Mouse (Mus musculus): Measurements from ENCODE around the gene Ell. TPM values are rescaled to one million over a fixed set of nuclear protein-coding genes. Genes with fewer than 3 reads are reported as not detected.

The Ell gene
- polyA plus RNA-seq, 1 experiment from 2014 or later: 13.0 TPM

GRCm38 (mm10) chr8:70609368-70609848 is 70.2 kb downstream of the Ell start:
- Histone ChIP-seq H3K27me3 (ENCODE audit: control insufficient read depth, insufficient read depth, low read length) (no peaks in the 10 kb centered on the region; the same call in 1 of the 2 replicates), H3K9me3 (ENCODE audit: control insufficient read depth, low read length) (no peaks in the 10 kb centered on the region), H3K27ac (ENCODE audit: low read depth, low read length) (peak overlapping the region; percentile 93), H3K9ac (ENCODE audit: low read length) (peak overlapping the region; percentile 70), H3K4me3 (ENCODE audit: low read depth, low read length) (peak overlapping the region; percentile 42), H3K4me1 (ENCODE audit: control insufficient read depth, insufficient read depth, low read length) (peaks cover 40% of the 10 kb centered on the region), H3K4me2 (peak overlapping the region; percentile 92), H3K36me3 (ENCODE audit: control insufficient read depth, insufficient read depth, low read length) (no peaks in the 10 kb centered on the region)
- 0% methylated on average over 24 of the region's 39 CpGs for WGBS
- peak; percentile 56 for ATAC-seq (ENCODE audit: low FRiP score)
- DNase-seq (ENCODE audit: low spot score, missing footprints): peak; percentile 98

DNA sequence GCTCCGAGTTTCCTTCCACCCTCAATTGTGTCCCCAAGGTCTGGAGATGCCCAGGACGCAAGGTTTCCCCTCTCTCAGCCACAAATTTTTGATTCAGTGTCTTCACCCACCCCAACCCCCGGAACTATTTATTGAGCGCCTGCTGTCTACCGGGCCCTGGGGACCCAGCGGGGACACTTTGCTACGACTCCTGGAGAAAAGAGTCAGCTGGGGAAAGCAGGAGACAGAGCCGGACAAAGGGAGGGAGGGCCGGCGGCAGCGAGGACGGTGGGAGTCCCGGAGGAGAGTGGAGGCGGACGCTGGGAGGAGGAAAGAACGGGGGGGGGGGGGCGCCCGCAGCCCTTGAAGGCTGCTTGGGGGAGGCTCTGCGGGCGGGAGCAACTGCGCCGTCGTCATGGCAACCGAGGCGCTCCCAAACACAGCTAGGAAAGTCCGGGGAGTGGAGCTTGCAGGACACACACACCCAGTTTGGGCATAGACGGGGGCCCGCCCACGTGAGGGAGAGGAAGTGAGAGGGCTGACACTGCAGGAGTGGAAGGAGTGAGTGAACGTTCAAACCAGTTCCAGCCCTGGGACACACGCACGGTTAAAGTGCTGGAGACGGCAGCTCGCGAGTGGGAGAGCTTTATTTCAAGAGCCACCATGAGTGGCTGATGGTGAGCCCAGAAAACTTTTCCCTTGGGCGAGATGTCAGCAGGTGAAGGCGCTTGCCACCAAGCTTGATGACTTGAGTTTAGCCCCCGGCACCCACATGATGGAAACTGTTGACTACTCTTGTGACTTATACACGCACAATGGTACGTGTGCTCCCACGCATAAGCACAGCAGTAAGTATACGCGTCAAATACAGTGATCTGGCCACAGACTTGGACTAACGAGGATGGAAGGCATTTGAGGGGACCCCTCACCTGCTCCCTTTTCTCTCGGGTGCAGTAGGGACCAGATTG is 70.9 kb downstream of the Ell start:
- no peaks in the 10 kb centered on the region; the same call in 1 of the 2 replicates for H3K27me3 ChIP-seq (ENCODE audit: control insufficient read depth, insufficient read depth, low read length)
- peak overlapping the region; percentile 93 for H3K27ac ChIP-seq (ENCODE audit: low read depth, low read length)
- H3K4me2 ChIP-seq: peak overlapping the region; percentile 92
- DNase-seq (ENCODE audit: low spot score, missing footprints) (peak; percentile 98), ATAC-seq (ENCODE audit: low FRiP score) (peak; percentile 60)
- WGBS: 1% methylated on average over 45 of the region's 45 CpGs
- no peaks in the 10 kb centered on the region for H3K9me3 ChIP-seq (ENCODE audit: control insufficient read depth, low read length)
- H3K36me3 ChIP-seq (ENCODE audit: control insufficient read depth, insufficient read depth, low read length): no peaks in the 10 kb centered on the region
- peaks cover 40% of the 10 kb centered on the region for H3K4me1 ChIP-seq (ENCODE audit: control insufficient read depth, insufficient read depth, low read length)
- peak overlapping the region; percentile 42 for H3K4me3 ChIP-seq (ENCODE audit: low read depth, low read length)
- H3K9ac ChIP-seq (ENCODE audit: low read length): peak overlapping the region; percentile 70

DNA sequence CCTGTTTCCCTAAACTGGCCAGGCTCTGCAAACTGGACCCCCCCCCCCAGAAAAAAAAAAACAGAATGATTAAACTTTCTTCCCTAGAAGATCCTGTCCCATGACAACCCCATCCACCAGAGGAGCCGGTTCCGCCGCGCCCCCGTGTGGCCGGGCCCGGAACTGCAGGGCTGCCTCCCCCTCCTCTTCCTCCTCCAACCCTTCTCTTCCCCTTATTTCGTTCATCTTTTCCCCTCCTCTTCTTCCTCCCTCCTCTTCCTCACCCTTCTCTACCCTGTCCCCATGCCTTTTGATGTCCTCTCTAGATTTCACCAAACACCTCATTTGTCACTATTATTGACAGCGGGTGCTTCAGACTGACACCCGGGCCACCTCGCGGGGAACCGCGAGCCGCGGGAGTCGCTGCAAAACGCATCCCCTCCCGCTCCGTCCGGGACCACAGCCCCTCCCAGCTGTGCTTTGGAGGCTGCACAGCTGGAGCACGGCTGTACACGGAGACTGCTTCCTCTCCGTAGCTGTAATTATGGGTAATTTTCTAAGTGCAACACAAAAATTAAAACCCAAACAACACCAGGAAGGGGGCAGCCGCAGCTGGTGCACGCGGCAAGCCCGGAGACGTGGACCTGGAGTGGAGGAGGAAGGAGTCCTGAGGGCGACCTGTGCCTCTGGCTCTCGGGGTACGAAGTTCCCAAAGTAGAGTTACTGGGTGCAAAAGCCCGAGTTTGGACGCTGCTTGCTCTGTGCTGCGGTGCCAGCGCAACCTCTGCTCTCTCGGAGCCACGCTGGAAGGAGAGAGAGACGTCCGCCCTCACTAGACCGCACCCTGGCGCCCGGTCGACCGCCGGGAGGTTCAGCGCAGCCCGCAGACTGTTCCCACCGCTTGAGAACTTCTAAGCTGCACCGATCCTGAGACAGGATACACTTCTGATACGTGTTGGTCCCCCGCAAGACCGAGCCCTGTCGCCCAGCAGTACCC is 71.8 kb downstream of the Ell start:
- ATAC-seq (ENCODE audit: low FRiP score) (no peak), DNase-seq (ENCODE audit: low spot score, missing footprints) (peak; percentile 100)
- peak overlapping the region; percentile 42 for H3K4me3 ChIP-seq (ENCODE audit: low read depth, low read length)
- peak overlapping the region; percentile 64 for H3K9ac ChIP-seq (ENCODE audit: low read length)
- peak overlapping the region; percentile 93; the same call in 1 of the 2 replicates for H3K27ac ChIP-seq (ENCODE audit: low read depth, low read length)
- peaks cover 40% of the 10 kb centered on the region for H3K4me1 ChIP-seq (ENCODE audit: control insufficient read depth, insufficient read depth, low read length)
- H3K36me3 ChIP-seq (ENCODE audit: control insufficient read depth, insufficient read depth, low read length): no peaks in the 10 kb centered on the region
- under 1% methylated on average over 53 of the region's 54 CpGs for WGBS
- H3K4me2 ChIP-seq: peak overlapping the region; percentile 92
- H3K9me3 ChIP-seq (ENCODE audit: control insufficient read depth, low read length): no peaks in the 10 kb centered on the region
- H3K27me3 ChIP-seq (ENCODE audit: control insufficient read depth, insufficient read depth, low read length): no peaks in the 10 kb centered on the region; the same call in 1 of the 2 replicates

- Histone ChIP-seq H3K27me3 (ENCODE audit: control insufficient read depth, insufficient read depth, low read length) (no peaks in the 10 kb centered on the region; the same call in 1 of the 2 replicates), H3K4me3 (ENCODE audit: low read depth, low read length) (peak overlapping the region; percentile 42), H3K9ac (ENCODE audit: low read length) (peak overlapping the region; percentile 64), H3K4me1 (ENCODE audit: control insufficient read depth, insufficient read depth, low read length) (peaks cover 37% of the 10 kb centered on the region), H3K9me3 (ENCODE audit: control insufficient read depth, low read length) (no peaks in the 10 kb centered on the region), H3K4me2 (peak overlapping the region; percentile 92), H3K36me3 (ENCODE audit: control insufficient read depth, insufficient read depth, low read length) (no peaks in the 10 kb centered on the region), H3K27ac (ENCODE audit: low read depth, low read length) (no peak overlapping the region)
- under 1% methylated on average over 6 of the region's 6 CpGs for WGBS
- ATAC-seq (ENCODE audit: low FRiP score) (no peak), DNase-seq (ENCODE audit: low spot score, missing footprints) (peak; percentile 99)
Observed at GRCm38 (mm10) chr8:70611849-70612248, 72.6 kb downstream of the Ell start.

- Histone ChIP-seq H3K4me1 (ENCODE audit: control insufficient read depth, insufficient read depth, low read length) (peaks cover 20% of the 10 kb centered on the region), H3K9me3 (ENCODE audit: control insufficient read depth, low read length) (no peaks in the 10 kb centered on the region)
Observed at GRCm38 (mm10) chr8:70613763-70614162, 74.5 kb downstream of the Ell start.

GRCm38 (mm10) chr8:70614469-70614868 is 75.2 kb downstream of the Ell start:
- no peak overlapping the region for H3K4me3 ChIP-seq (ENCODE audit: low read depth, low read length)
- DNase-seq (ENCODE audit: low spot score, missing footprints) (no peak), ATAC-seq (ENCODE audit: low FRiP score) (no peak)
- no peaks in the 10 kb centered on the region for H3K27me3 ChIP-seq (ENCODE audit: control insufficient read depth, insufficient read depth, low read length)
- H3K4me1 ChIP-seq (ENCODE audit: control insufficient read depth, insufficient read depth, low read length): peaks cover 16% of the 10 kb centered on the region
- 78% methylated on average over 5 of the region's 5 CpGs for WGBS
- no peaks in the 10 kb centered on the region for H3K9me3 ChIP-seq (ENCODE audit: control insufficient read depth, low read length)
- no peaks in the 10 kb centered on the region for H3K36me3 ChIP-seq (ENCODE audit: control insufficient read depth, insufficient read depth, low read length)
- H3K4me2 ChIP-seq: no peak overlapping the region
- no peak overlapping the region for H3K27ac ChIP-seq (ENCODE audit: low read depth, low read length)
- no peak overlapping the region for H3K9ac ChIP-seq (ENCODE audit: low read length)

More at GRCm38 (mm10) chr8:70613763-70614162, 74.5 kb downstream of the Ell start:
- Histone ChIP-seq H3K4me3 (ENCODE audit: low read depth, low read length) (no peak overlapping the region), H3K36me3 (ENCODE audit: control insufficient read depth, insufficient read depth, low read length) (no peaks in the 10 kb centered on the region), H3K9ac (ENCODE audit: low read length) (no peak overlapping the region), H3K27me3 (ENCODE audit: control insufficient read depth, insufficient read depth, low read length) (no peaks in the 10 kb centered on the region; the same call in 1 of the 2 replicates), H3K4me2 (no peak overlapping the region), H3K27ac (ENCODE audit: low read depth, low read length) (no peak overlapping the region)
- ATAC-seq (ENCODE audit: low FRiP score): no peak
- DNase-seq (ENCODE audit: low spot score, missing footprints): no peak
- WGBS: 32% methylated on average over 1 of the region's 1 CpGs

GRCm38 (mm10) chr8:70615281-70615680 is 76.0 kb downstream of the Ell start:
- Histone ChIP-seq H3K4me1 (ENCODE audit: control insufficient read depth, insufficient read depth, low read length) (peaks cover 9% of the 10 kb centered on the region), H3K4me3 (ENCODE audit: low read depth, low read length) (no peak overlapping the region), H3K4me2 (no peak overlapping the region), H3K27me3 (ENCODE audit: control insufficient read depth, insufficient read depth, low read length) (no peaks in the 10 kb centered on the region), H3K27ac (ENCODE audit: low read depth, low read length) (no peak overlapping the region), H3K9me3 (ENCODE audit: control insufficient read depth, low read length) (no peaks in the 10 kb centered on the region), H3K36me3 (ENCODE audit: control insufficient read depth, insufficient read depth, low read length) (no peaks in the 10 kb centered on the region), H3K9ac (ENCODE audit: low read length) (no peak overlapping the region)
- no peak for DNase-seq (ENCODE audit: low spot score, missing footprints)
- 86% methylated on average over 8 of the region's 8 CpGs for WGBS
- ATAC-seq (ENCODE audit: low FRiP score): no peak

DNA sequence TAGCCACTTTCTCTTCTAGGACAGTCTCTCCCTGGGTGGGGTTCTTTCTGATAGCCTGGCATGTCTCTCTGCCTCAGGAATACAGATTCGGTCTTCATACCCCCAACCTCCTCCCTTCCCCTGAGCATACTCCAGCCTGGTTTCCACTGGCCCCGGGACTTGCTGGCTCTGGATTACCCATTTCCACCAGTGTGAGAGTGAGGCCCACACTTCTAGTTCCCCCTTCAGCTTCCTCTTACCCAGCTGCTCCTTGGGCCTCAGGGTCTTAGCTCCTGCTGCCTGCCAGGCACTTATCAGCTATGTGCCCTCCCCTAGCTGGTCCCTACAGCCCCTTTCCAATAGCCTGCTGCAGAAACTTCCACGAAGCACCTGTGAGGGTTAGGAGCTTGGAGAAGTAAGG is 76.6 kb downstream of the Ell start, which contains the start of gene Lrrc25:
Lrrc25 (plus strand) TSS at position 262 of the 400 bp plus-strand sequence.
- Histone ChIP-seq H3K27ac (ENCODE audit: low read depth, low read length) (no peak within 1 kb of the TSS), H3K9ac (ENCODE audit: low read length) (no peak within 1 kb of the TSS), H3K4me2 (no peak within 1 kb of the TSS), H3K4me3 (ENCODE audit: low read depth, low read length) (no peak within 1 kb of the TSS), H3K9me3 (ENCODE audit: control insufficient read depth, low read length) (no peaks in the 10 kb centered on the region), H3K4me1 (ENCODE audit: control insufficient read depth, insufficient read depth, low read length) (peaks cover 5% of the 10 kb centered on the region), H3K27me3 (ENCODE audit: control insufficient read depth, insufficient read depth, low read length) (no peaks in the 10 kb centered on the region), H3K36me3 (ENCODE audit: control insufficient read depth, insufficient read depth, low read length) (no peaks in the 10 kb centered on the region)
- DNase-seq (ENCODE audit: low spot score, missing footprints) (no peak), ATAC-seq (ENCODE audit: low FRiP score) (no peak)
- 76% methylated on average over 3 of the region's 3 CpGs for WGBS
